ENCODE assay signal across 8 mouse cellular contexts in the genomic region with DNA sequence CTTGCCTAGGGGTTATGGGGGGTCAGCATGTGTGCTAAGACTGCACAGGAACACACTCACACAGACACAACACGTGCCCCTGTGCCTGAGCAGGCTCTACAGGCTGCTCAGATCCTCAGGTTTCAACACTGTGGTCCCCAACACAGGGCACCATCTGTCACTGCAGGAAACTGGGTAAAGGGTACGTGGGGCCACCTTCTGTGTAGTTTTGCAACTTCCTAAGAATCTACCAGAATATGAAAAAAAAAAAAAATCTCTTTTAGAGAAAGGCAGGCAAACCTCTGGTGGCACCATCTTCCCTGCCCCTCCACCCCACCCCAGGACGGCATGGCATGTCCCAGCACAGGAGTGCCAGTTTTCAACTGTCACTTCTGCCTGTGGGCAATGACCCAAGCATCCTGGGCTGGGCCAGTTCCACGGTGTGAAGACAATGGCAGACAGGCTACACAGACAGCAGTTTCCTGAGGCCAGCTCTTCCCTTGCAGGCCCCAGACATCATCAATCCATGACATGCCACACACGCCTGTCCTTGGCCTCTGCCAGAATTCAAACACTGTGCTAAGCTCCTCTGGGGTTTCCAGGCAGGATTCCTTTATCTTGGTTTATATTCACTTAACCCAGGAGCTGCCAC. TPM values are rescaled to one million over a fixed set of nuclear protein-coding genes. Genes with fewer than 3 reads are reported as not detected.
DNase-seq lines count a peak whose midpoint lies in the region; ATAC-seq lines count a peak whose summit lies in the region.
"Had no signal": no experiment of that assay in that cellular context is flagged by ENCODE, and none has a peak within 500 bp of the region (broad histone marks: within the 10 kb centered on the region; RNA-seq: fewer than 3 reads in every experiment).

No protein-coding gene starts in this region.

- no peaks in the 10 kb centered on the region for H3K9me3 ChIP-seq in heart, embryonic 15.5 days (replicated peaks)
- no peaks in the 10 kb centered on the region for H3K9me3 ChIP-seq in limb, embryonic 13.5 days
- H3K9me3 ChIP-seq in neural tube, embryonic 11.5 days (ENCODE audit: control insufficient read depth, low read length) = no peaks in the 10 kb centered on the region
- H3K9me3 ChIP-seq: limb, embryonic 12.5 days had no signal

- H3K9ac ChIP-seq in heart, embryonic 15.5 days = no peak overlapping the region
- peak overlapping the region; percentile 27; the same call in 1 of the 2 replicates for H3K9ac ChIP-seq in limb, embryonic 13.5 days
- H3K9ac ChIP-seq in neural tube, embryonic 11.5 days (ENCODE audit: low read length) = no peak overlapping the region
- H3K9ac ChIP-seq: limb, embryonic 12.5 days had no signal

- peak overlapping the region; percentile 18; the same call in 1 of the 2 replicates for H3K27ac ChIP-seq in heart, embryonic 15.5 days
- H3K27ac ChIP-seq in limb, embryonic 13.5 days = no peak overlapping the region
- peak overlapping the region; percentile 63; the same call in 1 of the 2 replicates for H3K27ac ChIP-seq in neural tube, embryonic 11.5 days (ENCODE audit: low read depth, low read length)
- H3K27ac ChIP-seq: limb, embryonic 12.5 days had no signal

- H3K4me3 ChIP-seq in heart, embryonic 15.5 days = no peak overlapping the region
- no peak overlapping the region for H3K4me3 ChIP-seq in limb, embryonic 13.5 days
- H3K4me3 ChIP-seq in neural tube, embryonic 11.5 days (ENCODE audit: low read depth, low read length) = no peak overlapping the region
- H3K4me3 ChIP-seq: limb, embryonic 12.5 days had no signal

- 38% methylated on average over 5 of the region's 5 CpGs for WGBS in heart, embryonic 15.5 days
- WGBS in limb, embryonic 13.5 days = 65% methylated on average over 5 of the region's 5 CpGs
- WGBS in neural tube, embryonic 11.5 days = 46% methylated on average over 5 of the region's 5 CpGs

- no peaks in the 10 kb centered on the region for H3K27me3 ChIP-seq in heart, embryonic 15.5 days
- H3K27me3 ChIP-seq in limb, embryonic 13.5 days = no peaks in the 10 kb centered on the region
- no peaks in the 10 kb centered on the region for H3K27me3 ChIP-seq in neural tube, embryonic 11.5 days (ENCODE audit: control insufficient read depth, insufficient read depth, low read length)
- H3K27me3 ChIP-seq: limb, embryonic 12.5 days had no signal

- peaks cover 12% of the 10 kb centered on the region for H3K4me1 ChIP-seq in heart, embryonic 15.5 days (replicated peaks)
- H3K4me1 ChIP-seq in limb, embryonic 13.5 days = peaks cover 9% of the 10 kb centered on the region
- H3K4me1 ChIP-seq in neural tube, embryonic 11.5 days (ENCODE audit: control insufficient read depth, insufficient read depth, low read length) = peaks cover 12% of the 10 kb centered on the region
- H3K4me1 ChIP-seq: limb, embryonic 12.5 days had no signal

- no peaks in the 10 kb centered on the region for H3K36me3 ChIP-seq in heart, embryonic 15.5 days
- H3K36me3 ChIP-seq in limb, embryonic 13.5 days = peaks cover 15% of the 10 kb centered on the region; the same call in 1 of the 2 replicates
- H3K36me3 ChIP-seq in neural tube, embryonic 11.5 days (ENCODE audit: control insufficient read depth, insufficient read depth, low read length) = no peaks in the 10 kb centered on the region; the same call in 1 of the 2 replicates

- peak; percentile 34 to 43 for DNase-seq in B cell, adult 2 months
- peak; percentile 55 for DNase-seq in adrenal gland, postnatal 10 days
- DNase-seq in neural tube, embryonic 11.5 days (ENCODE audit: low spot score) = no peak
- DNase-seq in urinary bladder, adult 2 months (ENCODE audit: low spot score) = no peak
- no peak for DNase-seq in frontal cortex, adult 2 months (ENCODE audit: extremely low spot score in 1 of 2, low spot score in 1 of 2)

- H3K4me2 ChIP-seq in heart, embryonic 15.5 days = no peak overlapping the region
- H3K4me2 ChIP-seq in limb, embryonic 13.5 days (replicated peaks) = no peak overlapping the region
- H3K4me2 ChIP-seq in neural tube, embryonic 11.5 days (ENCODE audit: low read depth) = no peak overlapping the region
- H3K4me2 ChIP-seq: limb, embryonic 12.5 days had no signal

- ATAC-seq in heart, embryonic 15.5 days (replicated peaks; ENCODE audit: insufficient number of reproducible peaks, insufficient read depth, low FRiP score, low read depth) = 0 out of 2 replicates have a peak, but pooled peaks have one; percentile 15
- no peak for ATAC-seq in limb, embryonic 13.5 days (ENCODE audit: low FRiP score, low read depth)
- ATAC-seq in neural tube, embryonic 11.5 days (ENCODE audit: insufficient read depth, low FRiP score, low TSS enrichment) = no peak; the same call in 1 of the 2 replicates

RNA-seq across cellular contexts. Expression of a gene that starts 11.1 kb away (rescaled TPM):
- 10 to 100 TPM; 10.6 to 12.9 TPM for total RNA-seq in adrenal gland, postnatal 10 days (2021)
- 15.5 and 19.5 TPM in 2 replicates for polyA plus RNA-seq in heart, embryonic 15.5 days (2015; fragmentation: Nextera tagmentation; extraction: Ambion mirVana)
- polyA plus RNA-seq in limb, embryonic 13.5 days (2015; fragmentation: Nextera tagmentation; extraction: Ambion mirVana) = 32.6 and 33.1 TPM in 2 replicates
- 32.0 and 37.6 TPM in 2 replicates for polyA plus RNA-seq in neural tube, embryonic 11.5 days (2014; fragmentation: Nextera tagmentation; extraction: Ambion mirVana)
- 13.7 and 13.9 TPM in 2 replicates for polyA plus RNA-seq in urinary bladder, adult 2 months (2012; rRNA removed)
- 13.6 and 14.7 TPM in 2 replicates for polyA plus RNA-seq in frontal cortex, adult 2 months (2012; rRNA removed)

RNA-seq across cellular contexts. Expression of a gene that starts 26.3 kb away (rescaled TPM):
- 1 to 10 TPM; 4.1 to 5.6 TPM for total RNA-seq in adrenal gland, postnatal 10 days (2021)
- 1.5 and 5.4 TPM in 2 replicates for polyA plus RNA-seq in heart, embryonic 15.5 days (2015; fragmentation: Nextera tagmentation; extraction: Ambion mirVana)
- polyA plus RNA-seq in limb, embryonic 13.5 days (2015; fragmentation: Nextera tagmentation; extraction: Ambion mirVana) = 3.5 and 4.6 TPM in 2 replicates
- polyA plus RNA-seq in neural tube, embryonic 11.5 days (2014; fragmentation: Nextera tagmentation; extraction: Ambion mirVana) = 2.9 and 4.4 TPM in 2 replicates
- polyA plus RNA-seq in urinary bladder, adult 2 months (2012; rRNA removed) = 0.96 and 1.5 TPM in 2 replicates
- 4.7 and 5.7 TPM in 2 replicates for polyA plus RNA-seq in frontal cortex, adult 2 months (2012; rRNA removed)

RNA-seq across cellular contexts. Expression of a gene that starts 35.1 kb away (rescaled TPM):
- 10 to 100 TPM; 23.2 to 26.3 TPM for total RNA-seq in adrenal gland, postnatal 10 days (2021)
- polyA plus RNA-seq in heart, embryonic 15.5 days (2015; fragmentation: Nextera tagmentation; extraction: Ambion mirVana) = 7.2 and 9.8 TPM in 2 replicates
- polyA plus RNA-seq in limb, embryonic 13.5 days (2015; fragmentation: Nextera tagmentation; extraction: Ambion mirVana) = 10.3 and 11.0 TPM in 2 replicates
- polyA plus RNA-seq in neural tube, embryonic 11.5 days (2014; fragmentation: Nextera tagmentation; extraction: Ambion mirVana) = 5.4 and 7.9 TPM in 2 replicates
- polyA plus RNA-seq in urinary bladder, adult 2 months (2012; rRNA removed) = 19.1 and 22.4 TPM in 2 replicates
- polyA plus RNA-seq in frontal cortex, adult 2 months (2012; rRNA removed) = 45.4 and 49.0 TPM in 2 replicates

RNA-seq across cellular contexts. Expression of a gene that starts 44.2 kb away (rescaled TPM):
- total RNA-seq in adrenal gland, postnatal 10 days (2021) = under 1 TPM; 0.81 to 0.91 TPM
- polyA plus RNA-seq in heart, embryonic 15.5 days (2015; fragmentation: Nextera tagmentation; extraction: Ambion mirVana) = 0.63 and 0.76 TPM in 2 replicates
- 3.5 and 3.9 TPM in 2 replicates for polyA plus RNA-seq in limb, embryonic 13.5 days (2015; fragmentation: Nextera tagmentation; extraction: Ambion mirVana)
- 0.18 and 0.36 TPM in 2 replicates for polyA plus RNA-seq in neural tube, embryonic 11.5 days (2014; fragmentation: Nextera tagmentation; extraction: Ambion mirVana)
- 0.65 and 0.96 TPM in 2 replicates for polyA plus RNA-seq in urinary bladder, adult 2 months (2012; rRNA removed)
- polyA plus RNA-seq in frontal cortex, adult 2 months (2012; rRNA removed) = 0.42 and 0.44 TPM in 2 replicates

Comparison
In these comparisons a context has a peak if more than half of its experiments do, and no peak if none do; other contexts are left out.
1. DNase-seq: peak in B cell, adult 2 months (2 of 2) and adrenal gland, postnatal 10 days (single experiment); none in neural tube, embryonic 11.5 days (single experiment), urinary bladder, adult 2 months (single experiment) and frontal cortex, adult 2 months (0 of 2).